Mouse (Mus musculus): ENCODE data around the gene Zfp326. TPM values are rescaled to one million over a fixed set of nuclear protein-coding genes. Genes with fewer than 3 reads are reported as not detected.

Gene Zfp326
- 15.0 and 17.7 TPM in 2 replicates for polyA plus RNA-seq (2015; fragmentation: Nextera tagmentation; extraction: Ambion mirVana)

DNA sequence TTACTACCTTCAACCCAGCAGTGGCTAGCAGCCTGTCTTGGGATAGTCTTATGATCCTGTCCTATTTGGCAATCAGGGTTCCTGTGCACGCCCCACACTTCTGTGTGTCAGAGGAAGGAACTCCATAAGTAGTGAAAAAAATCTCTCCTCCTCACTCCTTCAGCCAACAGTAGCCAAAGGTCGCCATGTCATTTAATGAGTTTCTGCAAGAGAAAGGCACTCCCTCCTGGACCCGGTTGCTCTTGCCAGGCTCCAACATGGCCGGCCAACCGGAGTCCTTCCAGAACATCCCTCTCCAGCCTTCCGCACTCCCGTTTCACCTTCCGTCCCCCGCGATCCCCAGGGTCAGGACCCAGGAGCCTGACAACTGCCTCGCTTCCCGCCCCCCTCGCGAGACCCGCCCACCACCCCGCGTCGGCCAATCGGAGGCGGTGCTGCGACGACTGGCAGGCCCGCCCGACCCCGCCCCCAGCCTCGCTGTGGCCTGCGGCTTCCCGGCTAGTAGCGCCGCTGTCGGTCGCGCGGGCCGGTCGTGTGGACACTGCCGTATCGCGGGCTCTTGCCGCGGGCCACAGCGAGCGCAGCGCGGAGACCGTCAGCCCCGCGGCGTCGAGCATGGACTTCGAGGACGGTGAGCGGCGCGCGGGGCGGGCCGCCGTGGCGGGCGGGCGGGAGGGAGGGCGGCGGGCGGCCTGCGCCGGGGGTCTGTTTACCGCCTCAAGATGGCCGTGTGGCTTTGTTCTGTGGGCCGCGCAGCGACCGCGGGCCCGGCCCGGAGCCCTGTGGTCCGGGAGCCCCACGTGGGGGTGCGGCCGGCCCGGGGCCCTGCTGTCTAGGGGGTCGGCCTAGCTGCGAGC is at the start of gene Zfp326:
TSS of gene Zfp326 (plus strand) at position 498 of the 857 bp plus-strand sequence.
- Histone ChIP-seq H3K27me3 (ENCODE audit: control insufficient read depth, insufficient read depth, low read length) (no peaks in the 10 kb centered on the region), H3K36me3 (ENCODE audit: control insufficient read depth, insufficient read depth, low read length) (no peaks in the 10 kb centered on the region), H3K4me2 (replicated peaks; ENCODE audit: low read depth) (peak within 1 kb of the TSS; percentile 64), H3K4me1 (replicated peaks; ENCODE audit: control insufficient read depth, insufficient read depth) (peaks cover 5% of the 10 kb centered on the region; the same call in 1 of the 2 replicates), H3K27ac (replicated peaks) (peak within 1 kb of the TSS; percentile 93), H3K9ac (ENCODE audit: low read length) (peak within 1 kb of the TSS; percentile 99), H3K4me3 (ENCODE audit: low read depth, low read length) (peak within 1 kb of the TSS; percentile 99), H3K9me3 (ENCODE audit: control insufficient read depth, low read length) (no peaks in the 10 kb centered on the region)
- TF ChIP-seq EP300 (optimal IDR thresholded peaks at IDR 0.05) (no peak), CTCF (IDR thresholded peaks at IDR 0.05; ENCODE audit: low read depth) (peak; percentile 31; the same call in 1 of the 2 replicates)
- under 1% methylated on average over 64 of the region's 83 CpGs for WGBS
- peak; percentile 98 for DNase-seq (ENCODE audit: low spot score)
- peak; percentile 97 for ATAC-seq (ENCODE audit: low FRiP score, low TSS enrichment)

DNA sequence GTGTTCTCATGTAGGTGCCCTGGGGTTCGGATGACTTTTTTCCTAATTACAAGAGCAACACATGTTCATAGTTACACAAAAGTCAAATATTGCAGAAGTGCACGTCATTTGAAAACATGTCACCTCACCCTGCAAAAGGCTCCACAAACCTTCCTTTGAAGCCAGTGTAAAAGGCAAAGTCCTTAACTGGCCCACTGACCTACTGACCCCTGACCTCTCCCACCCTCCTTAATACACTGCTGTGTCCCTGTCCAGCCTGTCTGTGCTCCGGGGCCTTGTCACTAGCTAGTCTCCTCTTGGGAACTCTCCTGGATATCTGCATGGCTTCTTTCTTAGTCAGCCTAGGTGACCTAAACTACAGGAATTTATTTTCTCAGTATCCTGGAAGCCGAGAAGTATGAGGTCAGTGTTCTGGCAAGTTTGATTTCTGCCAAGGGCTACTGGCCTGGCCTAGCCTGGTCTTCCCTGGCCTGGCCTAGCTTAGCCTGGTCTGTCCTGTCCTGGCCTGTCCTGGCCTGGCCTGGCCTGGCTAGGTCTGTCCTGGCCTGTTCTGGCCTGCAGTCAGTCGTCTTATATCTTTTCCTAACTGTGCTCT is 49.4 kb upstream of the Zfp326 start:
- DNase-seq (ENCODE audit: low spot score) (no peak), ATAC-seq (ENCODE audit: low FRiP score, low TSS enrichment) (no peak)
- H3K36me3 ChIP-seq (ENCODE audit: control insufficient read depth, insufficient read depth, low read length): no peaks in the 10 kb centered on the region
- no peaks in the 10 kb centered on the region for H3K27me3 ChIP-seq (ENCODE audit: control insufficient read depth, insufficient read depth, low read length)
- no peaks in the 10 kb centered on the region for H3K9me3 ChIP-seq (ENCODE audit: control insufficient read depth, low read length)
- 0 out of 2 replicates have a peak, but pooled peaks cover 6% of the 10 kb centered on the region for H3K4me1 ChIP-seq (replicated peaks; ENCODE audit: control insufficient read depth, insufficient read depth)
- WGBS: 83% methylated on average over 5 of the region's 5 CpGs
- H3K4me2 ChIP-seq (replicated peaks; ENCODE audit: low read depth): no peak overlapping the region
- no peak overlapping the region for H3K27ac ChIP-seq (replicated peaks)
- H3K9ac ChIP-seq (ENCODE audit: low read length): no peak overlapping the region
- TF ChIP-seq EP300 (optimal IDR thresholded peaks at IDR 0.05) (no peak), CTCF (IDR thresholded peaks at IDR 0.05; ENCODE audit: low read depth) (no peak)
- no peak overlapping the region for H3K4me3 ChIP-seq (ENCODE audit: low read depth, low read length)

DNA sequence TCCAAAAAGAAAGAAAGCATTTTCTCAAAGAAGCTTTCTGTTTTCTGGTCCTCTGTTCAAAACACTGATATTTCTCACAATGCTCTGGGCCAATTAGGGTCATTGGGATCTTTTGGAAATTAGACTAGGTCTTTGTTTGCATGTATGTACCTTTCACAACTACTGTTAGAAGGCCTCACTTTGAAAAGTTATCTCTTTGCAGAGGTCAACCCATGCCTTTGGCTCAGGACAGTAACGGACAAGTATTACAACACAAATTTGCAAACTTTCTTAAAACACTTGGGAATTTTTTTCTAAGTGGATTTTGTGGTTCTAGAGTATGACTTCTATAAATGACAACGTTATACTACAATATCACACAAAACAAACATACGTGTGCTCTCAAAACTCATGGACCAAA is 48.3 kb upstream of the Zfp326 start:
- WGBS: 88% methylated on average over 3 of the region's 3 CpGs
- no peaks in the 10 kb centered on the region for H3K27me3 ChIP-seq (ENCODE audit: control insufficient read depth, insufficient read depth, low read length)
- no peak for ATAC-seq (ENCODE audit: low FRiP score, low TSS enrichment)

DNA sequence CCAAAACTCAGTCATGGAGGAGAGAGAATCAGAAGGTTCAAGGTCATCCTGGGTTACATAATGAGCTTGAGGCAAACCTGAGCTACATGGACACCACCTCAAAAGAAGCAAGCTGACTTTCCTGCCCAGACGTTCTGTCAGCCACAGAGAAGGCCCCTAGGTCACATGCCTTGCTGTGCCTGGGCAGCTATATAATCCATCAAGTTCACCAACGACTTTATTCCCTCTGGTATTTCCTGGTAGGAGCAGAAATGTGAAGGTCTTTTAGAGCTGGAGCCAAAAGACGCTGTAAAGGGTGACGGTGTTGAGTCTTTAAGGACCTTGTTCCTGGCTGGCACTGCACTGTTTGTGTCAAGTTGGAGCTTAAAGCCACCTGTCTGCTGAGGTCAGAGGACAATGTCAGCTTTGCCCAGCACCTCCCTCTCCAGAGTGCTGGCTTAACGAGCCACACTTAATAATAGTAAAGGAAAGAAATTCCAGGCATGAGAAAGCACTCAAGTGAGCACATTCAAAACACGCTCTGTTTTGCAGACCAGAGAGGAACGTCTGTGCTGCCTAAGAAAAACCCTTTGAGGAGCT is 47.3 kb upstream of the Zfp326 start:
- Histone ChIP-seq H3K36me3 (ENCODE audit: control insufficient read depth, insufficient read depth, low read length) (no peaks in the 10 kb centered on the region), H3K27me3 (ENCODE audit: control insufficient read depth, insufficient read depth, low read length) (no peaks in the 10 kb centered on the region), H3K4me3 (ENCODE audit: low read depth, low read length) (no peak overlapping the region), H3K4me1 (replicated peaks; ENCODE audit: control insufficient read depth, insufficient read depth) (0 out of 2 replicates have a peak, but pooled peaks cover 4% of the 10 kb centered on the region), H3K4me2 (replicated peaks; ENCODE audit: low read depth) (no peak overlapping the region), H3K27ac (replicated peaks) (peak overlapping the region; percentile 58; the same call in 1 of the 2 replicates), H3K9me3 (ENCODE audit: control insufficient read depth, low read length) (no peaks in the 10 kb centered on the region), H3K9ac (ENCODE audit: low read length) (no peak overlapping the region; the same call in 1 of the 2 replicates)
- TF ChIP-seq EP300 (optimal IDR thresholded peaks at IDR 0.05): no peak
- no peak for TF ChIP-seq CTCF (IDR thresholded peaks at IDR 0.05; ENCODE audit: low read depth)
- ATAC-seq (ENCODE audit: low FRiP score, low TSS enrichment): no peak
- 28% methylated on average over 7 of the region's 7 CpGs for WGBS
- no peak for DNase-seq (ENCODE audit: low spot score)

More for the DNA sequence above, 48.3 kb upstream of the Zfp326 start:
- Histone ChIP-seq H3K4me3 (ENCODE audit: low read depth, low read length) (no peak overlapping the region), H3K4me2 (replicated peaks; ENCODE audit: low read depth) (no peak overlapping the region), H3K9me3 (ENCODE audit: control insufficient read depth, low read length) (no peaks in the 10 kb centered on the region), H3K9ac (ENCODE audit: low read length) (no peak overlapping the region), H3K36me3 (ENCODE audit: control insufficient read depth, insufficient read depth, low read length) (no peaks in the 10 kb centered on the region), H3K27ac (replicated peaks) (no peak overlapping the region), H3K4me1 (replicated peaks; ENCODE audit: control insufficient read depth, insufficient read depth) (0 out of 2 replicates have a peak, but pooled peaks cover 6% of the 10 kb centered on the region)
- TF ChIP-seq EP300 (optimal IDR thresholded peaks at IDR 0.05): no peak
- no peak for TF ChIP-seq CTCF (IDR thresholded peaks at IDR 0.05; ENCODE audit: low read depth)
- no peak for DNase-seq (ENCODE audit: low spot score)

DNA sequence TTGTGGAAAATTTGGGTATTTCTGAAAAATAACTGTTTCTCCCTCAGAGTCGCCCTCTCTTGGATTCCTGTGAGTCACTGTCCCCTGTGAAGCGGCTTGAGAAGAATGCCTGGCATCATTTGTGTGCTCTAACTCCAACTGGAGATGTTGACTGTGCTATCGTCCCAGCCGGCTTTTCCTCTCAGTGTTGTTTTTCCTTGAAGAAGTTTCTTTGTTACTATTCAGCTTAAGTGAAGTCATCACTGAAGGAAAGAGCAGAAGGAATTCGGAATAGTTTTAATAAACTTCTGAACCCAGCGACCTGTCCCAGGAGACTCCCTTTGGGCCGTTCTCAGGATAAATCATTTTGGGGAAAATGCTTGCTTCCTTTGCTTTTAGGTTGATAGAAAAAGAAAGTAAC is 44.2 kb upstream of the Zfp326 start:
- no peak overlapping the region for H3K27ac ChIP-seq (replicated peaks)
- H3K9me3 ChIP-seq (ENCODE audit: control insufficient read depth, low read length): no peaks in the 10 kb centered on the region
- no peaks in the 10 kb centered on the region for H3K27me3 ChIP-seq (ENCODE audit: control insufficient read depth, insufficient read depth, low read length)
- 53% methylated on average over 7 of the region's 7 CpGs for WGBS
- DNase-seq (ENCODE audit: low spot score) (no peak), ATAC-seq (ENCODE audit: low FRiP score, low TSS enrichment) (no peak)
- H3K4me1 ChIP-seq (replicated peaks; ENCODE audit: control insufficient read depth, insufficient read depth): no peaks in the 10 kb centered on the region
- no peaks in the 10 kb centered on the region for H3K36me3 ChIP-seq (ENCODE audit: control insufficient read depth, insufficient read depth, low read length)
- TF ChIP-seq EP300 (optimal IDR thresholded peaks at IDR 0.05) (no peak), CTCF (IDR thresholded peaks at IDR 0.05; ENCODE audit: low read depth) (no peak)
- no peak overlapping the region for H3K4me2 ChIP-seq (replicated peaks; ENCODE audit: low read depth)
- no peak overlapping the region for H3K4me3 ChIP-seq (ENCODE audit: low read depth, low read length)
- H3K9ac ChIP-seq (ENCODE audit: low read length): no peak overlapping the region
